Mouse (Mus musculus) embryonic facial prominence, embryonic 15.5 days (tissue): ENCODE measurements around the gene Serpinf1. TPM values are rescaled to one million over a fixed set of nuclear protein-coding genes. Genes with fewer than 3 reads are reported as not detected.
A peak's percentile ranks its signal among the peaks of the same experiment; 100 is the strongest.

ENCODE experiments used
- ATAC-seq: fragments of 200-750 bp; cut with Nextera tagmentation; 2 replicates; pipeline ENCODE4 v1.8.0; 2017; ENCODE audit warnings: low read depth, moderate TSS enrichment; ENCODE audit not compliant: insufficient number of reproducible peaks, low FRiP score, low TSS enrichment
- H3K27ac ChIP-seq: fragments of 300-500 bp; sonication (generic); replicated peaks from 2 replicates; pipeline ENCODE4 v1.5.1; 2015; ENCODE audit warnings: mild to moderate bottlenecking, inconsistent platforms
- H3K27me3 ChIP-seq: fragments of 300-500 bp; sonication (generic); 2 replicates; pipeline ENCODE4 v1.6.1; 2015; ENCODE audit warnings: inconsistent platforms
- H3K36me3 ChIP-seq: fragments of 300-500 bp; sonication (generic); 2 replicates; pipeline ENCODE4 v1.6.1; 2015; ENCODE audit warnings: mild to moderate bottlenecking, inconsistent platforms
- H3K4me1 ChIP-seq: fragments of 300-500 bp; sonication (generic); 2 replicates; pipeline ENCODE4 v1.6.1; 2015; ENCODE audit warnings: inconsistent platforms
- H3K4me2 ChIP-seq: fragments of 300-500 bp; sonication (generic); replicated peaks from 2 replicates; pipeline ENCODE4 v1.6.1; 2015; ENCODE audit warnings: mild to moderate bottlenecking, inconsistent platforms
- H3K4me3 ChIP-seq: fragments of 300-500 bp; sonication (generic); replicated peaks from 2 replicates; pipeline ENCODE4 v1.5.1; 2015; ENCODE audit warnings: mild to moderate bottlenecking, inconsistent platforms
- H3K9ac ChIP-seq: fragments of 300-500 bp; sonication (generic); 2 replicates; pipeline ENCODE4 v1.6.1; 2015; ENCODE audit warnings: inconsistent platforms
- H3K9me3 ChIP-seq: fragments of 300-500 bp; sonication (generic); replicated peaks from 2 replicates; pipeline ENCODE4 v1.6.1; 2016; ENCODE audit warnings: inconsistent platforms
- WGBS: fragments of 180-500 bp; shearing (Covaris S2); methylation state at CpG from one replicate; pipeline ENCODE4 v1.1.7; 2015; 5-methylcytosine and 5-hydroxymethylcytosine counted together
- polyA plus RNA-seq: library from polyadenylated mRNA; unstranded; fragments of >200 nt; fragmentation: Nextera tagmentation; extraction: Ambion mirVana; gene quantifications from 2 replicates; pipeline ENCODE4 v1.2.1, GENCODE M21; 2015

The Serpinf1 gene
- polyA plus RNA-seq, 1 experiment from 2014 or later = 393 TPM

- no peaks in the 10 kb centered on the region for H3K9me3 ChIP-seq
- H3K27ac ChIP-seq = peak overlapping the region; percentile 78
- peaks cover 39% of the 10 kb centered on the region for H3K4me1 ChIP-seq
- no peak for ATAC-seq
- H3K4me2 ChIP-seq = peak overlapping the region; percentile 99
- peak overlapping the region; percentile 65 for H3K4me3 ChIP-seq
- WGBS = 68% methylated on average over 10 of the region's 10 CpGs
- 0 out of 2 replicates have a peak, but pooled peaks cover 2% of the 10 kb centered on the region for H3K36me3 ChIP-seq
- 0 out of 2 replicates have a peak overlapping the region, but pooled peaks have one; percentile 15 for H3K9ac ChIP-seq
- H3K27me3 ChIP-seq = no peaks in the 10 kb centered on the region
Measured at GRCm38 (mm10) chr11:75455041-75455736, 32.7 kb upstream of the Serpinf1 start.

GRCm38 (mm10) chr11:75453991-75454930 is 31.8 kb upstream of the Serpinf1 start, which contains the start of gene Wdr81:
TSS of gene Wdr81 (minus strand) at chr11:75454717.
- H3K9ac ChIP-seq = peak within 1 kb of the TSS; percentile 61
- H3K27me3 ChIP-seq = no peaks in the 10 kb centered on the region
- WGBS = 2% methylated on average over 56 of the region's 56 CpGs
- peaks cover 29% of the 10 kb centered on the region for H3K4me1 ChIP-seq
- H3K4me2 ChIP-seq = peak within 1 kb of the TSS; percentile 99
- peaks cover 7% of the 10 kb centered on the region for H3K36me3 ChIP-seq
- H3K27ac ChIP-seq = peak within 1 kb of the TSS; percentile 78
- peak; percentile 93 for ATAC-seq
- no peaks in the 10 kb centered on the region for H3K9me3 ChIP-seq
- H3K4me3 ChIP-seq = peak within 1 kb of the TSS; percentile 65

- peaks cover 19% of the 10 kb centered on the region for H3K36me3 ChIP-seq
- no peaks in the 10 kb centered on the region for H3K27me3 ChIP-seq
- 92% methylated on average over 31 of the region's 31 CpGs for WGBS
- peak overlapping the region; percentile 99 for H3K4me2 ChIP-seq
- H3K27ac ChIP-seq = no peak overlapping the region
- H3K4me3 ChIP-seq = 0 out of 2 replicates have a peak overlapping the region, but pooled peaks have one; percentile 65
- ATAC-seq = no peak
- peaks cover 26% of the 10 kb centered on the region for H3K4me1 ChIP-seq
- no peaks in the 10 kb centered on the region for H3K9me3 ChIP-seq
- no peak overlapping the region for H3K9ac ChIP-seq
Measured at GRCm38 (mm10) chr11:75452812-75453557, 30.5 kb upstream of the Serpinf1 start.

- Histone ChIP-seq H3K4me2 (no peak overlapping the region), H3K27me3 (no peaks in the 10 kb centered on the region), H3K4me1 (peaks cover 26% of the 10 kb centered on the region), H3K9me3 (no peaks in the 10 kb centered on the region), H3K36me3 (peaks cover 27% of the 10 kb centered on the region), H3K9ac (no peak overlapping the region), H3K27ac (no peak overlapping the region), H3K4me3 (no peak overlapping the region)
- ATAC-seq = no peak
- WGBS = 86% methylated on average over 8 of the region's 8 CpGs
Measured at GRCm38 (mm10) chr11:75452081-75452480, 29.6 kb upstream of the Serpinf1 start.

- H3K4me1 ChIP-seq = peaks cover 26% of the 10 kb centered on the region
- no peak overlapping the region for H3K9ac ChIP-seq
Measured at GRCm38 (mm10) chr11:75450936-75451335, 28.4 kb upstream of the Serpinf1 start.

GRCm38 (mm10) chr11:75450304-75450908 is 27.9 kb upstream of the Serpinf1 start:
- Histone ChIP-seq H3K9me3 (no peaks in the 10 kb centered on the region), H3K27ac (no peak overlapping the region), H3K27me3 (no peaks in the 10 kb centered on the region), H3K4me2 (no peak overlapping the region), H3K36me3 (peaks cover 42% of the 10 kb centered on the region), H3K4me3 (no peak overlapping the region), H3K4me1 (peaks cover 26% of the 10 kb centered on the region), H3K9ac (no peak overlapping the region)
- ATAC-seq = no peak
- 87% methylated on average over 8 of the region's 8 CpGs for WGBS

More at GRCm38 (mm10) chr11:75450936-75451335, 28.4 kb upstream of the Serpinf1 start:
- ATAC-seq = no peak
- no peak overlapping the region for H3K4me3 ChIP-seq
- no peaks in the 10 kb centered on the region for H3K9me3 ChIP-seq
- no peak overlapping the region for H3K27ac ChIP-seq
- H3K27me3 ChIP-seq = no peaks in the 10 kb centered on the region
- 87% methylated on average over 15 of the region's 15 CpGs for WGBS
- peaks cover 37% of the 10 kb centered on the region for H3K36me3 ChIP-seq
- no peak overlapping the region for H3K4me2 ChIP-seq

GRCm38 (mm10) chr11:75449695-75450094 is 27.2 kb upstream of the Serpinf1 start:
- Histone ChIP-seq H3K4me3 (no peak overlapping the region), H3K27me3 (no peaks in the 10 kb centered on the region), H3K9ac (no peak overlapping the region), H3K9me3 (no peaks in the 10 kb centered on the region), H3K4me1 (peaks cover 20% of the 10 kb centered on the region), H3K4me2 (no peak overlapping the region), H3K27ac (no peak overlapping the region), H3K36me3 (peaks cover 49% of the 10 kb centered on the region)
- WGBS = 78% methylated on average over 7 of the region's 7 CpGs
- ATAC-seq = no peak

GRCm38 (mm10) chr11:75448575-75448974 is 26.1 kb upstream of the Serpinf1 start:
- ATAC-seq = no peak
- no peaks in the 10 kb centered on the region for H3K9me3 ChIP-seq
- 80% methylated on average over 3 of the region's 3 CpGs for WGBS

GRCm38 (mm10) chr11:75443711-75444110 is 21.2 kb upstream of the Serpinf1 start:
- WGBS = 54% methylated on average over 8 of the region's 8 CpGs
- no peak for ATAC-seq
- Histone ChIP-seq H3K27ac (no peak overlapping the region), H3K9me3 (no peaks in the 10 kb centered on the region), H3K9ac (no peak overlapping the region), H3K4me1 (no peaks in the 10 kb centered on the region), H3K4me2 (no peak overlapping the region), H3K4me3 (no peak overlapping the region), H3K36me3 (peaks cover 70% of the 10 kb centered on the region), H3K27me3 (no peaks in the 10 kb centered on the region)

More at GRCm38 (mm10) chr11:75448575-75448974, 26.1 kb upstream of the Serpinf1 start:
- Histone ChIP-seq H3K36me3 (peaks cover 59% of the 10 kb centered on the region), H3K27me3 (no peaks in the 10 kb centered on the region), H3K27ac (no peak overlapping the region), H3K4me3 (no peak overlapping the region), H3K4me2 (no peak overlapping the region), H3K9ac (no peak overlapping the region), H3K4me1 (peaks cover 10% of the 10 kb centered on the region)

GRCm38 (mm10) chr11:75441601-75442000 is 19.1 kb upstream of the Serpinf1 start:
- ATAC-seq = no peak
- 89% methylated on average over 16 of the region's 16 CpGs for WGBS
- peaks cover 51% of the 10 kb centered on the region for H3K36me3 ChIP-seq
- H3K27ac ChIP-seq = no peak overlapping the region
- H3K4me3 ChIP-seq = no peak overlapping the region
- no peaks in the 10 kb centered on the region for H3K9me3 ChIP-seq
- no peak overlapping the region for H3K4me2 ChIP-seq
- H3K4me1 ChIP-seq = no peaks in the 10 kb centered on the region
- H3K27me3 ChIP-seq = no peaks in the 10 kb centered on the region
- H3K9ac ChIP-seq = no peak overlapping the region
